Mouse (Mus musculus) ovary, adult 18-20 months (tissue): ENCODE results near the gene Fli1.

Experiments used
- DNase-seq: peaks from one replicate; pipeline ENCODE4 v3.0.0; 2022; ENCODE audit warnings: low spot score, mixed read lengths

The Fli1 gene

DNA sequence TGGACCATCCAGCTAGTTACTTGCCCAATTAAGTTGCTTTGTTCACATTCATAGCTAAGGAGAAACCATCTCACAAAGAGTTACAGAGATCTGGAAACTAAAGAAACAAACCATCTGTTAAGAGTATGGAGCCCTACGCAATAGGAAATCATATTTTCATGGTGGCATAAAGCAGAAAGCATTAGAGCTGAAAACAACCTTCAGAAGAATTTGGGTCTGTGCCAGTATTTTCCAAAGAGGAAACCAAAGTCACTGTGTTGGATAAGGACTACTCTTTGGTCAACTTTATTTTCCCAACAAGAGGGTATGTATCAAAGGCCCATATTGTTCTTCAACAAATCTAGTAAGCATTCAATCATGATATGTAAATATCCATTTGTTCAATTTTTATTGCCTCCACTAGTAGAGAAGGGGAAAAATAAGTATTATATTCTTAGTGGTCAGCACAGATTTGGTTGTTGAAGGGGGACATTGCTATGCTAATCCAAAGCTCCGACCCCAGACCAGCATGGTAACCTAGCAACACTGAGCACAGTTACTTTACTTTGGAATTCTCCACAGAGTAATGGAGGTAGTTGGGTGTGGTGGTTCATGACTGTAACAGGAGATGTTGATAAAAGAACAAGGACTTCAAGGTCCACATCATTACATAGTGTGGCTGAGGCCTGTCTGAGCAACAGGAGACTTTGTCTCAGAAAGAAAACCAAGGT, 20.0 kb downstream of the Fli1 start:
- no peak for DNase-seq

DNA sequence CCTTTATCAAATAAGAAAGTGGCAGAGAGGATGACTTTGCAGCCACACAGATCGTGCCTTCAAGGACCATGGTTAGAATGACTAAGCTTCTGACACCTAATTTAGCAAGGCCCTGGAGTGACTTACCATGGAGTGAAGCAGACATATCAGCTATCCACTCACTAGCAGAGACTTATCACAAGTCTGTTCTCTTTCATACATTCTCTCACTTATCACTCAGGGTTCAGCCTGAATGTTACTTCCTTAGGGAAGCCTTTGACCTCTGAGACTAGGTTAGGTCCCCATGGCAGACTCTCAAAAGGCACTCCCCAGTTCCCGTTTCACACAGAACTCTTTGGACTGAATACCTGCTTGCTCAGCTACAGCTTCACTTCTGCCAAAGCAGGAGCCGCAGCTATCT, 21.3 kb downstream of the Fli1 start:
- DNase-seq = no peak

DNA sequence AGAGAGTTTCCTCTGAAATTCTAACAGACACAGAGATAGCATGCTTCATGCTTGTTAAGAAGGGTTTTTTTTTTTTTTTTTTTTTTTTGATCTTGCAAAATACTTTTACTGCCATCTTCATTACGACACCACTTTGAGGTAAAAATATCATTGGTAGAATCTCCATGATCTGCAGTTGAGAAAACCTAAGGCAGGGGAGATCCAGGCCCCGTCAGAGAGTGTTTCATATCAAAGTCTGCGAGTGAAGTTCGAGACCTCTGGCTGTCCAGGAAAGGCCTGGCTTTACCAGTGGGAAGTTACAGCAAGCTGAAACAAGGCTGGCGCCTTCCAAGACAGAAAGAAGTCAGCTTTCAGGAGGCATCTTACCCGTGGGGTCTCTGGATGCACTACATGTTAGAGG, 21.8 kb downstream of the Fli1 start:
- DNase-seq = no peak

DNA sequence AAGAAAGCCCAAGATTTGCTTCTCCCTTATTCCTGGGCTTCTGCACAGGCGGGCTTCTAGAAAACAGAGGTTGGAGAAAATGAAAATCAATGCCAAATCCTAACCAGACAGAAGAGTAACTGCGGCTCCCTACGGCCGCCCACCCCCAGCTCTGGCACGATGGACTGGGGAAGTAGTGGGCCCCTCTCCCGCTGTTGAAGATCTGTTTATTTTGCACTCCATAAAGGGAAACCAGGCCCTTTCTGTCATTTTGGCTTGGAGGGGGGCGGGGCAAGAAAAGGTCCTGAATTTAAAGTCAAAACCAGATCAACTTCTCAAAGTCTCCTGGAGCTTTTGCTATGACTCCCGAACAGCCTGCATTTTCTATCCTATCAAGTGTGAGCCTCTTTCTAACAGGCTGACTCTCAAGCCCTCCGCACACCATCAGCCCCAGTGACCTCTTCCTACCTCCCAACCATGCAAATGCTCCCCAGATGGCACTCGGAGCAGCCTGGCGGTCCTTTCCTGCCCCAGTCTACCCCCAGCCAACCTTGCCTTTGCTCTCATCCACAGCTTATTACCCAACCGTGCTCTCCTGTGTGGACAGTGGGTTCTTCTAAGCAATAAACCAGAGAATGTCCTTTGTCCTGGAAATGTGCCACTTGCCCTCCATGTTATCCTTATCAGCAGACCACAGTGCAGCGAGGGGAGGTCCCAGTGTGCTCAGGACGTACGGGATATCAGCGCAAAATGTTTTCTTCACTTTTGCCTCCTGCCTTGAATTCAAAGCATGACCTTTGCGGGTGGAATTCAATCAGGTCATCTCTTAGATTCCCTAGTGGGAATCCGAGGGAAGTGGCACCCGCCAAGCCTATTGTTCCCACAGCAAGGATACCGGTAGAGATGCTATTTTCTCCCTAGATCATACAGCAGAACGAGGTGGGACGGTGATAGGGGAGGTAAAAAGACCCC, 23.3 kb downstream of the Fli1 start:
- no peak for DNase-seq

DNA sequence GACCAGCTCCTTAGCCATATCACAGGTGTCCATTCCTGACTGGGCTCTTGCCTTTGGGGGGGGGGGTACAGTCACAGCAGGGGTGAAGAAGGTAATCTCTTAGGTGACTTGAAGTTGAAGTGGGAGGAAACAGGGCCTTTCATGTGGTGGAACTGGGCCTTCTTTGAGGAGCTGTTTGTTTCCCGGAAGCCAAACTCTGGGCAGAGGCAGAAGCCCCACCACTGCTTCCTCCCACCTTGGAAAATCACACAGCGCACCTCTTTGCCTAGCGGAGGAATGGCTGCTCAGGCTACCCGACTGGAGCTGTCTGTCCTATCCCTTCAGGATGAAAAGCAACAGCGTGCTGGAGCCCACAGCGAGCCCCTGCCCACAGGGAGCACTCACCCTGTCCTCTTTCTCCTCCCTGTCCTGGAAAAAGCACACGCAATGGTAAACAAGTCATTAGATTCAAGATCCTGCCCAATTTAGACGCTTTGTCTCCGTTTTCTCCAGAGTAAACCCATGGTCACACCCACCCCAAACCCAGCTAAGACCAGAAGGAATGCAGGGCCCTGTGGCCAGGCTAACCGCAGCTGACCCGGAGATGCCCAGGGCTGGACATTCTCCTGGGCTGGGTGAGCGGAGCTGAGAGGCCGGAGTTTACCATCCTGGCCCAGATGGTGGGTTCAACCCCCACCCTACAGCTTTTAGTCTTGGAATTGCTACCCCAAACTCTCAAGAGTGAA, 24.1 kb downstream of the Fli1 start:
- no peak for DNase-seq

DNA sequence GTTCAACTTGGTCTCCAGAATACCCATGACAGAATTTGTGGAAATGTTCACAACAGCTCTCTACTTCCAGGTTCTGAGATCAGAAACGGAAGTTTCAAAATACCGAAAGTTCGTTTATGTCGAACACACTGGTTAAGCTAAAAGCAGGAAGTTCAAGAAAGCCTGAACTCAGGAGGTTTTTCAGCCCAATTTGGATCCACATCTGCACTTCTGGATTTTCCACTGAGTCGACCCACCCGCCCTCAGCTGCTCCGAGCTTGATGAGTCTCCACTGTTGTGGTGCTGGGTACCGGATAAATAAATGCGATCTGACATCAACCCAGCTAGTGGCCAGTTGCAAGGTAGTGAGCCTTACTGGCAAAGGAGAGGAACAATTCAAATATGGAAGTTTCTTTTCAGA, 26.0 kb downstream of the Fli1 start:
- no peak for DNase-seq

DNA sequence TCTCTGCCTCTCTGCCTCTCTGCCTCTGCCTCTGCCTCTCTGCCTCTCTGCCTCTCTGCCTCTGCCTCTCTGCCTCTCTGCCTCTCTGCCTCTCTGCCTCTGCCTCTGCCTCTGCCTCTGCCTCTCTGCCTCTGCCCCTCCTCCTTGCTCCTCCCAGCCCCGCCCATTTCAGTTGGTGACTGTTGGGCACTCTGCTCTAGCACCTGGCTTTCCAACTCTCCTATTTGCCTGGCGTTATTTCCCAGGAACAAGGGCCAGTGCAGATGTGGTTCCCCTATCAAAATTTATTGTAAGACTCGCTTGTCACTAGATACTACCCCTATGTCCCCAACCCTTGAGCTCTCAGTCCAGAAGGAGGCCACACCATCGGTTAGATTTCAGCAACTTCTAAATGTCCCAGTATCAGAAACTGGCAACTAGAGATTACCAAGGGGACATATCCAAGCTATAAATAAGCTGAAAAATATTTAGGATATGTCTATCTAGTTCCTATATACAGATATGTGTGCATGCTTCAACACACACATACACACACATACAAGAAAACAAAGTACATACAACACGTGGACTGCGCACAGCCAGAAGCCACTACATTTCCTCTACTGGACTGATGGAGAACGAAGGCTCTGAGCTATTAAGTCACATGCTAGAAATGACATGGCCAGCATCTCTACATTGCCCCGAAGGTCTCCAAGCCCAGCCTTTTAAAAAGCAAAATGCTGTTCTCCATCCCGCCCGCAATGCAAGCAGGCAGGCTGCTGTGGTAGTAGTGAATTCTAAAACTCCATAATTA, 26.6 kb downstream of the Fli1 start:
- DNase-seq = no peak

DNA sequence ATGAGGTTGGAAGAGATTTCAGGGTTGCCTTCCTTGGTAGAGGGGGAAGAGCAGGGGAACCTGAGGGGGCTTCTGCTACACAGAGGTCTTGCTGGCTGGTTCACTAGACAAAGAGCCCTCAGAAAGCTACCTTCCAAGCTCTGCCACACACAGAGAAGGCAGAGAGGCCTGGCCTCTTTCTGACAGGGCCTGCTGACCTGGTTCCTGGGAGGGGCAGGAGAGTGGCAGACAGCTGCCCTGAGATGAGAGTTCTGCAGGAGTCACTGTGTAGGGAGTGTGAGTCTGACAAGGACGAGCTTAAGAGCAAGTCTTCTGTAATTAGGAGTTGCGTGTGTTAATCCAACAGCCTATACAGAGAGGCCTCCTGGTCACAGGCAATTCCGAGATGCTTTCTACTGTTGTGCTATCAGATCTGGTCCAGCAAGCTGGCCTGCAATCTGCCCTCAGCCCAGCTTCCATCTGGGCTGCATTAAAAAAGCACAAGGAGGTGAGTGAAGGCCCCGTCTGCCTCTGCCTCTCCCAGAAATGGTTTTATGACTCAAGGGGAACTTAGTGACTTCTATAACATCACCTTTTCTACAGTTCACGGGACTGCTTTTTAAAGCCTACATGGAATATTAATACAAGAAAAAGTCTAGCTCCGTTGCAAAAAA, 28.1 kb downstream of the Fli1 start:
- DNase-seq = no peak

DNA sequence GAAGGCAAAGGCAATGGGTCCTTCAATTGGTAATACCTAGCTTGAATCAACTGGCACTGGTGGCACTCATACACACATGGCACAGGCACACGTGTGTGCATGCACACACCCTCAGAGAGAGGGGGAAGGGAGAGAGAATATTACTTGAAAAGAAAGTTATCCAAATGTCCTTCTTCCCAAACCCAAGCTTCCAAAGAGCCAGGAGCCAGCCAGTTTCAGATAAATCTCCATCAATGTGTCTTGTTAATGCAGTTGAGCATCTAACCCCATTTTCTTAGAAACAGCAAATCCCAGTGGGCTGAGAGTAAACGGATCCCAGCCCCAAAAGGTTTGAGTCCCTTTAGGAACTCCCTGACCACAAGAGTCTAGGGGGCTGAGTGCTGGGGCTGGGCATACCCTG, 29.2 kb downstream of the Fli1 start:
- no peak for DNase-seq

DNA sequence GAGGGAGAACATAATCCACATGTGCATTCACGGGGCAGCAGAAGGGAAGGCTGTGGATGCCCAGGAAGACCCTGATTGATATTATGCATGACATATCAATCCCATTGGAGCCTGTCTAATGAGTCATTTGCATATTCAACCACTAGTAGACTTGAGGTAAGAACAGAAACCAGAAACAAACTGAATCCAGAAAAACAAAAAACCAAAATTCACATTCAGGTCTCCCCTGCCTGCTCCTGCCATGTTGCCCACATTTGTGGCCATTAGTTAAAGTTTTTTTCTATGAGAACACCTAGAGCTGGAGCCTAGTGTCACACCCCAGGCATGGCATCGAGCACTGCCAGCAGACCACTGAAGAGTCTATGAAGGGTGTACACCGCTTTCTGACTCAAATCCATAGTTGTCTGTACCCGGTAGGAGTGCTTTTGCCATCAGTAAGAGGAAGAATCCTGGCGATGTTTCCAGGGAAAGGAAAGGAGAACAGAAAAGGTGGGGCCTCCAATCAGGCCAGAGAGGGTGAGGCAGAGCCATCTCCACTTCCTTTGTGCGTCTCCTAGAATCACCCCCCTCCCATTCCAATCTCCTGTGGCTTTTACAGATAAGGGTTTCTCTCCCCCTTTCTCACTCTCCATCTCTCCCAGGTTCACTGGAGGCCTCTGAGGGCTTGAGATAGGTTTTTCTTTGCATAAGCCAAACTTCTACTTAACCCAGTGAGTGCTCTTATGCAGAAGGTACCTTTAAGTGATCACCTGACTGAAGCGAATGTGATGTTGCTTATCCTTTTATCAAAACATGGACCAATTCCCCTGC, 32.0 kb downstream of the Fli1 start:
- DNase-seq = no peak

DNA sequence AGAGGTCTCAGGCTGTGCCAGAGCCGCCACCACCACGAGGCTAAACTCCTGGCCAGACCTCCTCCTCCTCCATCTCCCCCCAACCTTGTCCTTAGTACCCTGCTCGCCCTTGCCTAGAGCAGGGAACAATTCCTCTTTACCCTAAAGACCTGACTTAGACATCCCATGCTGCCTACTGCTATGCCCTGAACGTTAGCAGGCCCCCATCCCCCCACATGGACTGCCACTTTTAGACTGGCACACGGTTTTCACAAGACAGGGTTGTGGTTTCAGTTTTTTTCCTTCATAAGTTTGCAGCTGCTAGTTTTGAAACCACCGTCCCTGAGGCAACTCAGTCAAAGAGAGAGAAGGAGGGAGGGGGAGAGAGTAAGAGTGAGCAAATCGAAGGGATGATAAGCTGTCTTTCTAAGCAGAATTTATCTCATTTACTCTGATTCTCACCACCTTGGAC, 32.9 kb downstream of the Fli1 start:
- DNase-seq = no peak

DNA sequence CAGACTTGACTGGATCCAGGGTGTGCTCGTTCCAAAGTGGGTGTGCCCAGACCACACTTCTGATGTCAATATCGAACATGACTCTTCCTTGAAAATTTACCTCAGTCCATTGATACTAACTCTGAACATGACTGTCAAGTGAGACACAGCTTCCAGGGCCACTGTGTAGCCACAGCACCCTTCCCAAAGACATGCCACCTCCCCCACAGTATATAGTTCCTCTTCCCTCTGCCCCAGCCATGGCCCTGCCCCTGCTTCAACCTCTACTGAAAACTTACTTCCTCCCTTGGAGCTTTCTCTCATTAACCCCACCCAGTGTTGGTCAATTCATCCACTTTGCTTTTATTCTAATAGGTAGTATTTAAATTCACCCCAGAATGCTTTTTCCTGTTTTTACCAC, 34.0 kb downstream of the Fli1 start:
- no peak for DNase-seq

DNA sequence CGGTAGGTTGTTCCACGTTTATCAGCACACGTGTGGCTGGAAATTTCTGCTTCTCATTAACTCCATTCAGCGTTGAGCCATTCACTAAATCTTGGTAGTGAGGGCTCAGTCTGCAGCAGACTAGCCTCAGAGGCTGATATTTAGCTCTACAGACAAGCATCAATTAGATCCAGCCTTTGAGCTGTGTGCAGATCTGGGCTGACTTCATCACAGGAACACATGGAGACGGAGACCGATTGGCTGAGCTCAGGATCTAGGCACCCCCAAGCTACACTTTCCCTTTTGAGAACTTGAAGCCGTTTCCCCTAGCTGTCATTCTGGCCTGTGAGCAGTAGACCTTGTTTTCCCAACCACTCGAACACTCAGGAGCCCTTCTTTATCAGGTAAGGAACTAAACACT, 34.5 kb downstream of the Fli1 start:
- no peak for DNase-seq

DNA sequence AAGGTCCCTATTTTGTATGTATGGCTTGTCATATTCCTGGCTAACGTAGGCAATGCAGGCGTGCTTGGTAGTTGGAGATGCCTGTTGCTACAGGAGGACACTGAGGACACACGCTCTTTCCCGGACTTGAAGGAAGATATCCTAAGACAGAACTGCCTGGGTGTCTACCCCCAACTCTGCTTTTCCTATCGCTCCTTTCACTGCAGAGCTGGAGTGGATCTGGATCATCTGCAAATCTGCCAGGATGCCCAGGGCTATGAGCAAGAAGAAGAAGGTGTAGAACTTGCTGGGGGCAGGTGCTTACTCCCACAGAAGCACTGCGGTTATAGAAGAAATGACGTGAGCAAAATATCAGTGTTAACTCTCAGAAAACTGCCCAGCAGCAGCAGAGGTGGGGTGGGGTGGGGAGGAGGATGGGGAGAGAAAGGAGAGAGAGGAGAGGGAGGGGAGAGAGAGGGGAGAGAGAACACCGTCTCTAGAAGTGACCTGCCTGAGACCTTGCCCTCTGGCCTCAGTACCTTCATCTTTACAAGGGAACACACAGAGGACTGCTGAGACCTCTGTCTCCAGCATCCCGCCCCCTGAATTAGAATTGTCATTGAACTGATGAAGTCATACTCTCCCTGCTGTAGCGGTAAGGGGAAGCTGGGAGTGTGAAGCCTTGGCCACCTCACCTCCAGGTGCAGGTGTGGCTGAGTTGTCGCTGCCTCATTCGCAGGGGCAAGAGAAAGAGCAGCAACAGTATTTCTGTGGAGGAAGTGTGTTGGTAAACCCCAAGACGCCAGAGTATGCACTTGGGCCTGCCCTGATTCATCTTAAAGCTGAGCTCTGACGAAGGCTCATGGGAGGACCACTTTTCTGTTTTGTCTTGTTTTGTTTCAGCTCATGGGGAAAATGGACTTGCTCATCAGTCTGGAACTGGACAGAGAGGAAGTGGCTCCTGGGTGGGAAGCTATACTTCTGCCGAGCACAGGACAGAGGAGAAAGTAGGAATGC, 35.5 kb downstream of the Fli1 start:
- no peak for DNase-seq

DNA sequence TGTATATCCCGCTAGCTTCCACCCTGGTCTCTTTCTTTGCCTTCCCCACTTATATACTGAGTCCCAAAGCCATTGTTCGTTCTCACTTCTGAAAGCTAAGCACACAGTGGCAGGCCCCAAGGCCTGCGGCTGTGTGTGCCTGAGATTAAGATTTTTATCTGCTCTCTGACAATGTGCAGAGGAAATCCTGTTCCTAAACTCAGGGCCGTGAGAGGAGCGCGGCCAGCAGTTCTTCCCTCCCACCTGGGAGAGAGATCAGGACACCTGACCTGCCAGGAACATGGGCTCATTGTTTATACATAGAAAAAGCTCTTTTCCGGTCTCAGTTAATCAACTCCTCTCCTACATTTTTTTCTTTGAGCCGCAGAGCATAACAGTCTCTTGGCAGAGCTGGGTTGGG, 36.5 kb downstream of the Fli1 start:
- DNase-seq = no peak

DNA sequence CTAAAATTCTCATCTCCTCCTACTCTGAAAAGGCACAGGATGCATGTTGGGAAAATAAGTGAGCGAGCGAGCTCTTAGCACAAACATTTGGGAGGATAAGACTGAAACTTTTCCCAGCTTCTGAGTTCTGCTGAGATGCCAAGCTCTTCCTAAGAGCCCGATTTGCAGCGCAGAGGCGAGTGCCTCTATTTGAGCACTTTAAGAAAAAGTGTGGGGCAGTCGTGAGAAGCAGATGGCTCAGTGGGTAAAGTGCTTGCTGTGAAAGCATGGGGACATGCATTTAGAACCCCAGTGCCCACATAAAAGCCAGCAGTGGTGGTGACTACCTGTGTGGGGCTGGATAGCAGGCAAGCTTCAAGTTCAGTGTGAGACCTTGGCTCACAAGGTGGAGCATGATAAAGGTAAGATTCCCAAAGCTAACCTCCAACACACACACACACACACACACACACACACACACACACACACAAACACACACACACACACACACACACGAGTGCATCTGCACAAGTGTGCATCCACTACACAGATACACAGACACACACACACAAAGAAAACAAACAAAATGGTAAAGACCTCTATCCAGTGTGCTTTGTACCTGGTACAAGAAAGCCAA, 37.1 kb downstream of the Fli1 start:
- no peak for DNase-seq

DNA sequence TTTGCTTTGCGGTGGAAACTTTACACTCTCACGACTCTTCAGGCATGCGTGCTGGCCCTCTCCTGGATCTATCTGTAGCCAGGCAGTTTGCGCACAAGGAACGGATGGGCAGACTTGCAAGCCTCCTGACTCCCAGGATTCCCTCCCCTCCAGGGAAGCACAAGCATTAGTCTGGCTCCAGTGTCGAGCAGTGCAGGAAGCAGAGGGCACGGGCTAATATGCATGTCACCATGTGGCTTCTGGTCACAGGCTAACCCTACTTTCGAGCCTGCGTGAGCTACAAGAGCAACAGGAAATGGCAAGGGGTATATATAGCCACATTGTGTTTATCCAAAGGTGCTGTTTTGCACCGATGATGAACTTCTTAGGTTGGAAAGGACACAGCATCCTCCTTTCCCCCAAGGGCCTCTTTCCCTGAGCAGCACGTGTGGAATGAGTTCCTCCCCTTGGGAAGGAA, 38.6 kb downstream of the Fli1 start:
- no peak for DNase-seq

DNA sequence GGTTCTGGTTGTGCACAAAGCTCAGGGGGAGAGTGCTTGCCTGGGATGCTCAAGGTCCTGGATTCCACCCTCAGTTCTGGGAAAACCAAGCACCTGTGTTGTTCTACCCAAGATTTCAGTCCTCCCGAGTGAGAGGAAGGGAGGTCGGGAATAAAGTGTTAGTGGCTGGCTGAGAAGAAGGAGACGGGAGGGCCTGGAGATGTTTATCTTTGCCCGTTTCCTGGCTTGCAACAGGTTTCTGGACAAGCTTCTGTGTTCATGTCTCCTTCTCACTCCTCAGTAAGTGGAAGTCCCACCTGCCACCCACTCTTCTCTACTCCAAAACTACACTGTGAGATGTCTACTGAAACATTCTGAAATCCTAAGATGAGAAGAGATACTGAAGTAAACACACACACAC, 39.2 kb downstream of the Fli1 start:
- no peak for DNase-seq
